Mouse (Mus musculus) urinary bladder, adult 18-20 months (tissue): ENCODE data around the gene Tnc.

Experiments
- DNase-seq, 2 experiments: peaks; one replicate each; pipeline ENCODE4 v3.0.0; 2022; ENCODE audit warnings: low spot score in 2 of 2, mixed read lengths in 2 of 2

Tnc gene

GRCm38 (mm10) chr4:64046831-64047493, at the start of gene Tnc:
Gene Tnc (minus strand): TSS chr4:64047015.
- peak in 1 of 2 experiments; percentile 1 for DNase-seq

DNA sequence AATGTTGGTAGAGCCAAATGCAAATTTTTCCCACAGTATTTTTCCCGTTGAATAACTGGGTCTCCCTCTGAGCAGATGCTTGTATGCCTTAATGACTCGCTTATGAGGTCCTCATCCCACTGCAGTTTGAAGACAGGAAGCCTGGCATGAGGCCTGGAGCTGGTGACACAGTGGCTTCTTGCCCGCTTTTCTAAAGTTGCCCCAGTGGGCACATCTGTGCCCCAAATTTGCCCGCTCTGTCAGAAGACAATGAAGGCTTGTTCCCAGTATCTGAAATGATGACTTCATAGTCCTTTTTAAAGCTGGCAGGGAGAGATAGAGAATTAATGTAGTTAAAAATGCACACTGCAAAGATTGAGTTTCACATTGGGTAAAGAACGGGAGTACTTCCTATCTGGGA, 47.4 kb upstream of the Tnc start:
- no peak for DNase-seq

GRCm38 (mm10) chr4:64092857-64093256, 46.0 kb upstream of the Tnc start:
- DNase-seq = no peak

GRCm38 (mm10) chr4:64089378-64089777, 42.6 kb upstream of the Tnc start:
- no peak for DNase-seq

DNA sequence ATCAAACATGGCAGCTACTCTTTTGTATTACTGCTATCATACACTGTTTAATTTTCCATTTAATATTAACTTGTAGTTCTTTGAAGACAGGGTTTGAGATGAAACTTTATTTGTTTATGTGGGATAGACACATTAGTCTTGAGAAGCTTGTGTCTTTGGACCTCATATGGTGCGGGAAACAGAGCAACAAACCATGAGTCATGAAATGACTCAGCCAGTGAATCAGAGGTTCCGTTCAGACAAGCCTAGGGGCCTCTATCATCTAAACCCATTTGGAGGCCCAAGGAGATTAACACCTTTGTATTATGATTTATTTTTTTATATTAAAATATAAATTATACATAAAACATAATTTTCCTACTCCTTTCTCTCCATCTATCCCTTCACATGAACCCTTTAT, 40.9 kb upstream of the Tnc start:
- DNase-seq = no peak

- DNase-seq = no peak
Observed at GRCm38 (mm10) chr4:64085993-64086567, 39.3 kb upstream of the Tnc start.

DNA sequence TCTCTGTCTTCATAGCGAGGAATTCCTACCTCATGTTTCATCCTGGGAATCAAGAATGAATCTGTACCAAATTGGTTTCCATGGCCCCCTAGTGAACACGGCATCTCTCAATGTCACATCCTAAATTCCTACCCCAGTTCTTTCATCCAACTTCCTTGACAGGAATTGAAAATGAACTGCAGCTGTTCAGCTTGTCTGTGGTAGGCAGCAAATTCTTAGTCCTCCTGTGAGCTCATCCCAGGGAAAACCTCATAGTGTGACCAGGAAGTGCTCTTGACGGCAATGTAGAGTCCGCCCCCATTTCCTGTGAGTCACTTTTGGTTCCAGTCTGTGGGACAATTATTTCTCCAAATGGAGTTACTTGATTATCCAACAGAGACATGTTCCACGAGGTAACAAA, 37.0 kb upstream of the Tnc start:
- no peak for DNase-seq

- peak in 1 of 2 experiments; percentile 9 for DNase-seq
Observed at GRCm38 (mm10) chr4:64078029-64078619, 31.3 kb upstream of the Tnc start.

DNA sequence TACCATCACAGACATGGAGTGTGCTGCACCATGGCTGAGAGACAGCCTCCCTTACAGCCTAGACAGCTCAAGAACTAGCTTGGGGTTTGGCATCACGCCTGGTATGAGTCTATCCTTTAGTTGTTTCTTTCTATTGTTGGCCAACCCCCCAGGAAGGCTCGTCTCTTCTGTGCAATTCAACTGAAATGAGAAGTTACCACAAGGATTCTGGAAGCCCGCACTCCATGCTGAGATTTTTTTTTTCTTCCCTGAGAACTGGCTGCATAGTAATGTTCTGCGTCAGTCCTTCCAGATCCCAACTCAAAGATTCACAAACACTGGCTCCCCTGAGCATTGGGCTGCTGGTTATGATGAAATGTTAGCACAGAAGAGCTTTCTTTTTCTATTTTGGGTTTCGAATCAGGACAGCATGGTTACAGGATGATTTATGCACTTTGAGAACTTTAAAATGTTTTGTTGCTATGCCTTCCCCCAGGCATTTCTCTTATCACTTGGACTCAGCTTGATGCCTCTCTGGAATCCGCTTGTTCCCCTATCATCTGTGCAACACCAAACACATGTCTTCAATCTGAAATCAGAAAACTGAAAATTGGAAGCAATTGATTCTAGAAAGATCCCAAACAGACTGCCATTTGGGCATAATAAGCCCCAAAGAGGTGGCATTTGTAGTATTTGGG, 29.7 kb upstream of the Tnc start:
- DNase-seq = no peak

DNA sequence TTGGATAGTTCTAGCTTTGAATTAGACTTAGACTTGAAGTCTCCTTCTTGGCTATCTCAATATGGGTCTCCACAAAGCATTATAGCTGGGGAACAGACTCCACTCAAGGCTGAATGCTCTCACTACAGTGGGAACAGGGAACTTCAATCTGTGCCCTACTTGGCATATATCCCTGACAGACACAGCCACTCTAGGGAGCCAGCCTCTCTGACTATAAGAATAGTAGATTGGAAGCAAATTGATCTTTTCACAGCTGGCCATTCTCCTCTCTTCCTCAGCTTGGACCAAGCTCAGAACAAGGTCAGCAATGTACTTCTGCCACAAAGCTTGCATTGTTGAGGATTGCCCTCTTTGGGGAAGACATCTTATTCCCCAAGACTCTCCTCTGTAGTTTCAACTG, 27.9 kb upstream of the Tnc start:
- no peak for DNase-seq

GRCm38 (mm10) chr4:64067394-64067793, 20.6 kb upstream of the Tnc start:
- no peak for DNase-seq

GRCm38 (mm10) chr4:64065266-64065665, 18.5 kb upstream of the Tnc start:
- no peak for DNase-seq

GRCm38 (mm10) chr4:64058856-64059231, 12.0 kb upstream of the Tnc start:
- no peak for DNase-seq

- no peak for DNase-seq
Observed at GRCm38 (mm10) chr4:64058048-64058855, 11.4 kb upstream of the Tnc start.

DNA sequence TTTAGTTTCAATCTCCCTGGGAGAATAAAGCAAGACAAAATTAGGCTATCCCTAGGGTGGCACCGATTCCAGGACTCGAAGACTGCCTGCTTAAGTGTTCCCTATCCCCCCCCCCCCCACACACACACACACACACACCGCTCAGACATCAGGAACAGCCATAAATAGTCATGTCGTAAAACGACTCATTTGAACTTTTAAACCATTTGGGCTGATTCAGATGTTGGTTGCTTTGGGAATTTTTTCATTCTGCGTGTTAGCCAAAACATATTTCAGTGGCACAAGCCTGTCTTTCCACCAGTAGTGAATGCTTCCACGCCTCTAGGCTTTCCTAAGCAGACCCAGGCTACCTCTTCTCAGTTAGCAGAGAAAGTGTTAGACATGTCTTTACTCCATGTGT, 1.4 kb upstream of the Tnc start:
- no peak for DNase-seq

GRCm38 (mm10) chr4:64043893-64044292, 2.9 kb downstream of the Tnc start:
- no peak for DNase-seq

- no peak for DNase-seq
Observed at GRCm38 (mm10) chr4:64043371-64043770, 3.4 kb downstream of the Tnc start.

- no peak for DNase-seq
Observed at GRCm38 (mm10) chr4:64039091-64039490, 7.7 kb downstream of the Tnc start.

DNA sequence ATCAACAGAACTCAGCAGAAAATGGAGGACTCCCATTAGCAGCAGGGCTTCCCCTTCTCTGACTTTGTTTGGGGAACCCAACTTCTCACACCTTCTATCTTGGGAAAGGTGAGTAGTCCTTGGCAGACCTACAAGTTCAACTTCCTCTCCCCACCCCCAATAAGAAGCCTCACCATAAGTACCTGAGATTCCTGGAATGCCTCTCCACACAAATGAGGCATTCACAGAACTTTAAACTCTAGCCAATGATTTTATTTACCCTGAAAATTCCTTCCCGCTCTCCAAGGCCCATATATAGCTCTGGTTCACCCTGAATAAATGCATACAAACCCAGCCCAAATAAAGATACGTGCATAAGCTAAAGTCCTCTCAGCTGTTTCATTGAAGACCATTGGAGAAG, 9.3 kb downstream of the Tnc start:
- no peak for DNase-seq

DNA sequence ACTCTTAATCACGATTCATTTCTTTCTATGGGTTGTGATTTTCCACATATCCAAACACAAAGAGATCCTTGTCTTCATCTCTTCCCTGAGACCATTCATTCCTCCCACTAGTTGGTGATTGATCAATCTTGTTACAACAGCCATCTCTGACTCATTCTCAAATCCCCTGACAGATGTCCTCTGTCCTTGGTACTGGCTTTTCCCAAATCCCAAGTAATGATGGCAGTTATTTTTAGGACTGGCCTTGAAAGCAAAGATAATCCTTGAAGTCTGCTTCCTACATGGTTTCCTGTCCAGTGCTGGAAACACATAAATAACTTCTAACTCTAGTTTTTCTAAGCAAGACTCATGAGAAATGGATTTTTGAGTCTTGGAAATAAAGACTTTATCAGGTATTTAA, 12.1 kb downstream of the Tnc start:
- no peak for DNase-seq

DNA sequence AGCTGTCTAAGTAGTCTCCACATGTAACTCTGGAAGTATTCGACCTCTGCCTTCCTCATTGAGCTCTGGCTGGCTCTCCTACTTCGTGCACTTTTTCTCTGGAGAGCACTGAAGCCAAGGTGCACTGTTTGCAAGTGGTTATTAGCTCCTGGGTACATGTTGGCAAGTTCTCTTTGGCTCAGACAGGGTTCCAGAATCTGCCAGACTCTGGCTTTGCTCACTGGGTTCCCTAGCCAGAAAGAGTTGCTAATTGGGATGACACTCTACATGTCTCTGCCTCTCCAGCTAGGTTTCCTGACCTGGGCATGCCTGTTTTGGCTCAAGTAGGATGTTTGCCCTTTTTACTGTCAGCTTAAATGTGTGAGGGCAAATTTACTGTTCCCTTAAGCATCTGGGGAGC, 13.6 kb downstream of the Tnc start:
- no peak for DNase-seq

- DNase-seq = no peak
Observed at GRCm38 (mm10) chr4:64029486-64029885, 17.3 kb downstream of the Tnc start.
